Comparison of ENCODE assay signal across 8 mouse cellular contexts in the genomic region with DNA sequence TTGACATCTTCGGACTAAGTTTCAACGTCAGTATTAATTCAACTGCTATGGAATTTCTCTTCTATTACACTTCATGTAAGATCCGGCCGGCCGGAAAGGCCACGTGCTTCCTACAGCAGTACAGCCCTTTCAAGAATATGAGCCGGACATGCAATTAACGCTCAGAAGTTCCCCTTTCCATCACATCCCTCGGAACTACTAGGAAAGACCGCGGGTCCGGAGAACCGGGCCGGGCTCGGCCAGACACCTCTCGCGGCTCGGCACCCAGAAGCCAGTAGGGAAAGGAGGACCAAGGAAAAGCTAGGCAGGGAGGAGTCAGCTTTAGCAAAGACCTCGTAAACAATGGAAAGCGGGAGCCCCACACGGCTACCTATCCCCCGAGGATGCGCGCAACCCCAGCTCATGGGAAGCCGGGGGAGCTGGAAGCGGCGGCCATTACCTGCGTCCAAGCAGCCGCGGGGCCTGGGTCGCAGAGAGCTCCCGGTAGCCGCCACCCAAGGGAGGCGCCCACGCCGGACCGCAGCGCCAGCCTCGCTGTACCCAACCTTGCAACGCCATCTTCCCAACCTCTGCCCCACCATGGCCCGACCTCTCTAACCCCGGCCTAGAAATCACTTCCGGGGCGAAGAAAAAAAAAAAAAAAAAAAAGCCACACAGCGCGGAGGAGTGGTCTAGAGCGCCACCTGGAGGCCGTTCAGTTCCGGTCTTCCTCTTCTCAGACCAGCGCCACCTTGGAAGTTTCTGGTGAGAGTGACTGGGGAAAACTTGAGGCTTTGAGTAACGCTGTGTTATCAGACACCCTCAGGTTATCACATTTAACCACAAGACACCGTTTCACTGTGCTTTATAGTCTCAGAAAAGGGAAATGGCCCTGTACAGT. TPM values are rescaled to one million over a fixed set of nuclear protein-coding genes. Genes with fewer than 3 reads are reported as not detected.
DNase-seq lines count a peak whose midpoint lies in the region; ATAC-seq lines count a peak whose summit lies in the region.

A gene (minus strand): TSS at position 618 of the 880 bp plus-strand sequence.

- ATAC-seq in hindbrain, embryonic 14.5 days (ENCODE audit: low FRiP score) = peak; percentile 93

- H3K27me3 ChIP-seq in hindbrain, embryonic 14.5 days (ENCODE audit: control insufficient read depth, insufficient read depth, low read length) = no peaks in the 10 kb centered on the region

- under 1% methylated on average over 52 of the region's 52 CpGs for WGBS in hindbrain, embryonic 14.5 days

- H3K9me3 ChIP-seq in hindbrain, embryonic 14.5 days (ENCODE audit: control insufficient read depth, low read length) = no peaks in the 10 kb centered on the region

- peak within 1 kb of the TSS; percentile 95 for H3K4me3 ChIP-seq in hindbrain, embryonic 14.5 days (replicated peaks; ENCODE audit: low read length)

- 0 out of 2 replicates have a peak, but pooled peaks cover 19% of the 10 kb centered on the region for H3K36me3 ChIP-seq in hindbrain, embryonic 14.5 days (replicated peaks; ENCODE audit: control insufficient read depth, insufficient read depth)

- H3K4me2 ChIP-seq in hindbrain, embryonic 14.5 days (replicated peaks) = peak within 1 kb of the TSS; percentile 80

- DNase-seq in R1 (ENCODE audit: low read depth, low spot score) = peak; percentile 94
- DNase-seq in cerebellum, postnatal 25 days = peak; percentile 85 to 93
- DNase-seq in frontal cortex, postnatal 25 days (ENCODE audit: low spot score in 2 of 2) = peak; percentile 57 to 81
- DNase-seq in hindbrain, embryonic 14.5 days (ENCODE audit: low spot score) = peak; percentile 91
- peak; percentile 71 to 72 for DNase-seq in layer of hippocampus, postnatal 36 days
- peak; percentile 84 to 86 for DNase-seq in lung, postnatal 4 days
- peak; percentile 91 for DNase-seq in retina, postnatal 7 days (ENCODE audit: low read depth, low spot score)
- DNase-seq in urinary bladder, adult 2 months (ENCODE audit: low spot score) = peak; percentile 57

- peaks cover 17% of the 10 kb centered on the region for H3K4me1 ChIP-seq in hindbrain, embryonic 14.5 days (replicated peaks; ENCODE audit: control insufficient read depth, insufficient read depth, low read length)

- H3K27ac ChIP-seq in hindbrain, embryonic 14.5 days = peak within 1 kb of the TSS; percentile 66

- H3K9ac ChIP-seq in hindbrain, embryonic 14.5 days = peak within 1 kb of the TSS; percentile 73

RNA-seq across cellular contexts. Expression of the gene that starts here (rescaled TPM):
- polyA plus RNA-seq in hindbrain, embryonic 14.5 days (2014; fragmentation: Nextera tagmentation; extraction: Ambion mirVana) = 72.4 and 76.0 TPM in 2 replicates
- 10 to 100 TPM; 56.2 to 61.9 TPM for total RNA-seq in layer of hippocampus, postnatal 36 days (2021)
- 70.4 and 71.6 TPM in 2 replicates for polyA plus RNA-seq in urinary bladder, adult 2 months (2012; rRNA removed)

Comparison
In these comparisons a context has a peak if more than half of its experiments do, and no peak if none do; other contexts are left out.
1. Peak in every context shown above with its lines: DNase-seq, ATAC-seq, H3K4me3 ChIP-seq and H3K27ac ChIP-seq.